Mouse (Mus musculus) ES-E14 (cell line): ENCODE measurements at regions not wholly inside any gene's neighbourhood (a gene's known extent, or its start where the extent isn't known, plus 50 kb on each side); places are given as distances from the start of the nearest gene placed in this dataset.

Experiments used
- CHD2 ChIP-seq: IDR thresholded peaks from 2 replicates; pipeline ENCODE4 v1.6.1; 2014; ENCODE audit warnings: mild to moderate bottlenecking, low read depth, low read length, inconsistent platforms
- MAFK ChIP-seq: IDR thresholded peaks from 2 replicates; pipeline ENCODE4 v1.6.1; 2014; ENCODE audit warnings: mild to moderate bottlenecking, low read depth, low read length, inconsistent platforms; ENCODE audit not compliant: insufficient read depth
- ZC3H11A ChIP-seq: IDR thresholded peaks from 2 replicates; pipeline ENCODE4 v1.6.1; 2012; ENCODE audit warnings: low read depth, mild to moderate bottlenecking, inconsistent platforms, low read length, borderline replicate concordance
- ZNF384 ChIP-seq: IDR thresholded peaks from 2 replicates; pipeline ENCODE4 v1.6.1; 2012; ENCODE audit warnings: low read depth, low read length, inconsistent platforms

DNA sequence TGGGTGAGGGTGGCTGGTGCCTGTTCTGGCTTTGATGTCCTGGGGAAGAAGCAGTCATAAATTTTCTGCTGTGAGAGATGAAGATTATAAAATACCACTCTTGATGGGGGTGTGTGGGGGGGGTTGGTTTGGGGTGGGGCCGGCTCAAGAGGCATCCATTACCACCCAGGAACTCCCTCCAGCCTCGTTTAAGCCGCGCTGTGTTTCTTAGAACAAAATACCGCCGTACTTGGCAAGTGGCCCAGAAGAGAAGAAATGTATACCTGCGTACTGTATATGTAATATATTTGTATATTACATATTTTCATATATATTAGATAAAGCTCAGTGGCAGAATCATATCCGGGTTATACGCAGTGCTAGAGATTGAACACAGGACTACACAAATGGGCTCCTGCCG is 434.6 kb upstream of the Tbx3 start:
- TF ChIP-seq ZC3H11A: no peak
- no peak for TF ChIP-seq MAFK
- no peak for TF ChIP-seq CHD2
- no peak for TF ChIP-seq ZNF384
